Mouse (Mus musculus): ENCODE results near the gene Slc25a41.

The Slc25a41 gene

DNA sequence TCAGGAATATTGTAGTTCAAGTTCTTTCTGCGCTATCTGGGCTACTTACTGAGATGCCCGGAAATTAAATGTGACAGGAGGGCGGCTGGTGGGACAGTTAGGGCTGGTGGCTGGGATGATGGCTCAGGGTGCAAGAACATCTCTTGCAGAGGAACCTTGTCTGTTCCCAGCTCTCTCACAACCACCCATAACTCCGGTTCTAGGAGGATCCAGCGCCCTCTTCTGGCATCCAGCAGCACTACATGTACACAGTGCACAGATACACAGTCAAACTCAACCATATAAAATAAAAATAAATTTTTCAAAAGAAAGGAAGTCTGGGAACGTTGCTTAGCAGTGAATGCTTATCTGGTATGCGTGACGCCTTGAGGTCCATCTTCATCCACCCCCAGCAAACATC, 2.5 kb downstream of the Slc25a41 start:
- no peak for DNase-seq

DNA sequence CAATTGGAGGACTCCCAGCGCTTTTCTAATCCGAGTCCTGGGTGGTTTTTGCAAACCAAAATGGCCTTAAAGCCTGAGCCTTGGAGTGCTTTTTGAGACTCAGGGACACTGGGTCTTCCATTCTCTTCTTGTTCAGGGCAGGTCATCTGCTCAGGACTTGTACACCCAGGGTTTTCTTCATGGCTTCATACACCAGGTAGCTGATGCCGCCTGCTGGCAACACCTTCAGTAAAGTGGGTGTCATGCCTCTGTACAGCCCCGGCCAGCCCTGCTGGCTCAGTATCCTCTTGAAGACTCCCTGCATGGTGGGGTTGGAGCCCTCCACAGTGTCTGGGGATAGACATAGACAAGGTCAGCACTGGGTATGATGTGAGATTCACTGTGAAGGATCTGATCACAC, 8.6 kb downstream of the Slc25a41 start:
- peak; percentile 45 for DNase-seq

DNA sequence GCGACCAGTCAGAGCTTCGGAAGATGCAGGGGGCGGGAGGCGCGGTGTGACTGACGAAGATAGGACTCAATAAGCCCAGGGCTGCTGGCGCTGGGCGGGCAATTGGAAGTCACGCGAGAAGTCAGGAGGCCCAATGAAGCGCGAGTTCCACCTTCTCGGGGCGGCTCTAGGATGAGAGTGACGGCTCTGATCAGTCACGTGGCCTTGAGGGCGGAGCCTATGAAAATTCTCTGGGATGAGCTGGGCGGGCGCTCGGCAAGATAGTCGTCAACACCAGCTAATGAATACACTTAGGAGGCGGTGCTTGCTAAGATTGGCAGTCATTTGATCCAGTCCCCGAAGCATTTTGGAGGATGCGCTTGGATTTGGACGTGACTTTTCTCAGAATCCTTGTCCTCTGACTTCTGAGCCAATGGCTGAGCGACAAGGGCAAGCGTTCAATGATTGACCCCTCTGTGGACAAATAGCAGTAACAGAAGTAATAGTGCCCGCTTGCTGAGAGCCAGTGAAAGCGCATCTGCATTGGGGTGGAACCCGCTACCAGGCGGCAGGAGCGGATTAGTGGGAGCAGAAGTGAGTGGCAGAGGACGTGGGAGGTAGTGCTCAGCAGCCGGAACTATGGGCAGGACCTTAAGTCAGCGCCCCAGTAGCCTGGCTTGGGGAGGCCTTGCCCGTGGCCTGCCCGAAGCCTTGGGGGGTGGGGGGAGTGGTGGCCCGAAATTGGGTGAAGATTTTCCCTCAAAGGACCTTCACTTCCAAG, 9.6 kb downstream of the Slc25a41 start:
- DNase-seq: peak; percentile 100

DNA sequence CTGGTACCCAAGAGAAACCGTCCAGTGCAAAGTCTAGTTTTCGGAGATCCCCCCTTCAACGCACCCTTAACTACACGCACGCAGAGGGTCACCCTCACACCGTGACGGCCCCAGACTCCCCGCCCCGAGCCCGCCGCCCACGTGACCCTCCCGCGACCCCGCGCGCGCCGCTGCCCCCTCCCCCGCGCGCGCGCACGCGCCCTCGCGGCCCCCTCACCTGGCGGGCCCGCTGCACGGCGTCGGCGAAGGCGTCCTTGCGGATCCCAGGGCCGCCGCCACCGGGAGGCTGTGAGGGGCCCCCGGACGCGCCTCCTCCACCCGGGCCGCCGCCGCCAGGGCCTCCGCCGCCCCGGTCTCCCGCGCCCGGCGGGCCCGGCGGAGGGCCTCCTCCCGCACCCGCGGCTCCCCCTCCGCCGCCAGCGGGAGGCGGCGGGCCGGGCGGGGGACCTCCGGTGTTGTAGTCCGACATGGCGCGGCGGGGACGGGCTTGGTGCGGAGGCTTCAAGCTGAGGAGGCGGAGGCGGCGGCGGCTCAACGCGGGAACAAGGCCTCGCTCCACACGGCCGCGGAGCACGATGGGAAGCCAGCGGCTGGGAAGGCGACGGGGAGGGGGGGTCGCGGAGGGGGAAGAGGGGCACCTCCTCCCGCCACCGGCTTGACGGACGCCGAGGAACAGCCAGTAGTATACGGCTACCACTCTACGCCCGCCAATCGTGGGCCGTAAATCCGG, 10.4 kb downstream of the Slc25a41 start, which contains the start of gene Khsrp:
Gene Khsrp (minus strand): TSS at position 592 of the 730 bp plus-strand sequence.
- DNase-seq: no peak

DNA sequence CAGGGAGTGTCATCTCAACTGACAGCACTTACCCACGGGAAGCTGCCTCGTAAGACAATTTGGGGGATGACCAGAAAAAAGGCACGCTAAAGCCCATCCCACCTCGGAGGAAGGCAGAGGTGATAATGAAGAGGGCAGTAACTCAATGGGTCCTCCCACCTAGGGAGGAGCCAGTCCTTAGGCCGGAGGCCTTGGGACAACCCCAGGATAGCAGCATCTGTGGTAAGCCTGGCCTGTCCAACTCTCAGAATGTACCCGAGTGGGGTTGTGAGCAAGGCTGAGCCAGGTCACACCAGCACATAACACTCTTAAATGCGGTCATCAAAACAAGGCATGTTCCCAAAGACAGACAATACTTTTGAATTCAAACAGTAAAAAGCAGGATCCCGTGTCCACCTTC, 11.8 kb downstream of the Slc25a41 start:
- DNase-seq: no peak

DNA sequence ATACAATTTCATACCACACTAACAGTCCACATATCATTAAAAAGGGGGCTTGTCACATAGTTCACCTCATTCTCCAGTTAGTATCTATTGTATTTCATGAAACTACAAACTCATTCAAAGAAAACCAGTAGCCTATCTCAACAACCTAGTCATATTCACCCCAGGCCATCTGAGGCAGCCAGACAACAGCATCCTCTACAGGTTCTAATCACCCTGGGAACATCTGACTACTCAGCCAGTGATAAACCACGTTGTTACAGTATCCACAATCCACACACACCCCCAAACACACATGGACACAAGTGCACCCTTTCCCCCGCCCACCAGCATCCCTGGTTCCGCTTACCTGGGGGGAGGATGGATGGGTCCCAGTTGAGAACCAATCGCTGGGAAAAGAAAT, 14.0 kb downstream of the Slc25a41 start:
- DNase-seq: no peak

DNA sequence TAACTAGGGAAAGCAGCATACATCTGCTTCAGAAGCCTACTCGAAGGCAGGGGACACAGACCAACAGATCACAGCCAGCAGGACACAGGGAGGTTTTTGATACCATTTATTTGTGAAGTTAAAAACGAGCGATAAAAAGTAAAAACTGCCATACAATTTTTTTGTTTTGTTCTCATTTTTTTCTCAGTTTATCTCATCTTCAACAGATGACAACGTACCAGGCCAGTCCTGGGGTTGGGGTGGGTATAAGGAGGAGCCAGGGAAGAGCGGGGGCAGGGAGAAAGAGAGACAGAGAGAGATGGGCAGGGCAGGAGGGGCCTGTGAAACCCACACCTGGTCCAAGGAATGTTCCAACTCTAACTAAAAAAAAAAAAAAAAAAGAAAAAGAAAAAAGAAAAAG, 20.5 kb downstream of the Slc25a41 start:
- DNase-seq: no peak

DNA sequence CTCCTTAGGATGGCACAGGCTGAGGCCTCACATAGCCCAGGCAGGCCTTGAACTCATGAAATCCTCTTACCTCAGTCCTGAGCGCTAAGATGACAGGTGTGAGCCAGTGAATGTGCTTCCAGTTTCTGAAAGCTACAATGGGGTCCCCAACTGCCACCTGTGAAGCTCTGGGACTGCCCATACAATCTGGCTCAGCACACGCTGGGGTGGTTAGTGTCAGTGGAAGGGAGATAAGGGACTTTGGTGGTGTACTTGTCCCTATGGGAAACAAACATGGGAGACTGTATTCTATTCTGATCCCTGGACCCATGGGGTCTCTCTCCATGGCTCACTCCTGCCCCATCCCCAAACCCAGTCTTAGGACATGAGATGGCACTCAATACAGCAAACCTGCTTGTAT, 21.8 kb downstream of the Slc25a41 start:
- no peak for DNase-seq

DNA sequence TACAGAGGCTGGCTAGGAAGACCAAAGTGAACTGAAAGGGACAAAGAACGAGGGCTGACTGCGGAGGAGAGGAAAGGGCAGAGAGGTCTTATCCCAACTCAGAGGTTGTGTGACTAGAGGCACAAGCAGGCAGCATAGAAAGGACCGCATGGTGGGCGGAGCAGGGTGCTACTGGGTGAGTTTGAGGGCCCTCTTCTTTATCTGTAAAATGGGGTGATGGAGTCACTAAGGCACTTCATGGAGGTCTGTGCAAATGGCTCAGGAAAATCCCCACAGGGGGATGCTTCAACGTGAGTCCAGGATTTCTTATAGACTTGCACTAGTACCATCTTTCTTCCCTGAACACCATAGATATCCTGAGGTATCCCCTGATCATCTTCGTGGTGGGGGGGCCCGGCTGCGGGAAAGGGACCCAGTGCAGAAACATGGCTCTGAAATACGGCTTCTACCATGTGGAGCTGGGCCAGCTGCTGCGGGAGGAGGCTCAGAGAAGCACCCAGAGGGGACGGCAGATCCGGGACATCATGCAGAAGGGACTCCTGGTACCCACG, 29.1 kb downstream of the Slc25a41 start:
- peak; percentile 40 for DNase-seq

DNA sequence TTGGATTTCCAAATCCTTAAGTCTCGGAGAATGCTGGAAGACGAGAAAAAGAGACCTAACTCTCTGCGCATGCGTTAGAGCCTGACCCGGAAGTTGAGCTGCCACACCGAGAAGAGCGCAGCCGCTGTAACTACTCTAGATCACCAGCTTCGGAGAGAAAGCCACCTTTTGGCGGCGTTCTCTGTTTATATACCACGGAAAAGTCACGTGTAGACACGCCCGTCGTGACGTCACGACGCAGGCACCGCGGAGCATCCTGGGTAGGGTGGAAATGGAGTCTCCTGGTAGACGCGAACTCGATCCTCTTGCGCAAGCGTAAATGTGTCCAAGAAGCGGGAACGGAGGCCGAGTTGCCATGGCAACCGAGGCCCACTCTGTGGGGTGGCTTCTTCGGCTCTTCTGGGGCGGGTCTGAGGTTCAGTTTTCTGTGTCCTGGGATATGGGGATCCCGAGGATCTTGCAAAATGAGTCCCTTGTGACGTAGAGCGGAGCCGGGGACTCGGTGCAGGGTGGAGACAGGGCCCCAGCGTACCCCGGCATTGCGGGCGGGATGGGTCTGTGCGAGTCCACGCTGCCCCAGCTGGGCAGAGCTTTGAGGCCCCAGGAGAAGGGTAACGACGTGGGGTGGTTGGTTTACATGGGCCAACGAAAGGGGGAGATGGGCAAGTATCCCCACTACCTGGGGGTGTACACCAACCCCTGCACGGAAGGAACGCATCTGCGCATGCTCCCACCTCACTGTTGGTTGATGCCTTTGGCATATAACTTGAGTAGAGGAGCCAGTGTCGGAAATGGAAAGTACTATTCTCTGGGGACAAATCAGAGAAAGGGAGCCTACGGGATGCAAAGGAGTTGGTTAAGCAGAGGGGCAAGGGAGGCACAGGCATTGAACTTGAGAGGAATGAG, 30.0 kb downstream of the Slc25a41 start, which contains the start of the genes Gtf2f1 and Gm17949:
Gene Gtf2f1 (minus strand): TSS at position 53 of the 906 bp plus-strand sequence.
Gene Gm17949 (plus strand): TSS at position 234 of the 906 bp plus-strand sequence.
- peak; percentile 91 for DNase-seq

DNA sequence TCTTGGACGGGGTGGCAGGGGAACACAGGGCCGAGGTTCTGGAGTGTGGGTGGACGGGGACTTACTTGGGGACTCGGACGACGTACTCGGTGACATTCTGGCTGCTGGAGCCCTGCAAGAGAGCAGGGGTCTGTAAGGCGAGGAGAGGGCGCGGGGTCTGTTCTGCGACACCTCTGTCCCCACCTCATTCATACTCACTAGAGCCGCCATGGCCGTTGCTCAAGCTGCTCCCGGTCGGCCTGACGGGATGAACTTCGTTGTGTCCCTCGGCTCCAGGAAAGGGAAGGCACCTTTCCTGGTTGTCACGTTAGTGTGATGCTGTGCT, 30.6 kb downstream of the Slc25a41 start:
- no peak for DNase-seq

DNA sequence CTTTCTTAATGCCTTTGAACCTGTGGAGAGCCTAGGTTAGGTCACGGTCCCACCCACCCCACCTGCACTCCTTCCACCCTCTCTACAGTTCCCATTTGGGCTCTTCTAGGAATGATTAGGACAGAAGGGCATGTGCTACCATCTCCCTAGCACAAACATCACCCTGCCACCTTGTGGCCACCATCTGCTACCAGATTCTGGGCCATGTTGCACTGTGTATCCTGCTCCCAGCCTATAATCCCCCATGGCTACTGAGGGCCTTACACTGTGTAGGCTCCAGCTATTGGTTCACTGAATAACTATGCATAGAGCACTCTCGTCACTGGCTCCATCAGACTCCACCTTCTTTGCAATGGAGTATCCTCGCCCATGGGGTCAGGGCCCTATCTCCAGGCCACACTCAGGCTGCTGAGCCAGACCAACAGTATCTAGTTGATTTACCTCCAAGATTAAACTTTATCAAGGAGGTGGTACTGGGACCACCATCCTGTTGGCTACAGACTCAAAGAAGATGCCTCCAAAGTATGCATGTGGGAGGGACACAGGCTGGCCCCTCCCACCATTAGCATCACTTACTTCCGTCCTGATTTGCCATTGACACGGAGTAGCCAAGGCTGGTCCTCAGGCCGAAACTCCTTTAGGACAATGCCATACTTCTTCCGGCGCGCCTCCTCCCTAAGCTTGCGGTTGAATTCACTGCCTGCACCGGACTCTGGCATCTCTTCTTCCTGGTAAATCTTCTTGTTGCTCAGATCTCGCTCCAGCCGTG, 34.1 kb downstream of the Slc25a41 start:
- no peak for DNase-seq

DNA sequence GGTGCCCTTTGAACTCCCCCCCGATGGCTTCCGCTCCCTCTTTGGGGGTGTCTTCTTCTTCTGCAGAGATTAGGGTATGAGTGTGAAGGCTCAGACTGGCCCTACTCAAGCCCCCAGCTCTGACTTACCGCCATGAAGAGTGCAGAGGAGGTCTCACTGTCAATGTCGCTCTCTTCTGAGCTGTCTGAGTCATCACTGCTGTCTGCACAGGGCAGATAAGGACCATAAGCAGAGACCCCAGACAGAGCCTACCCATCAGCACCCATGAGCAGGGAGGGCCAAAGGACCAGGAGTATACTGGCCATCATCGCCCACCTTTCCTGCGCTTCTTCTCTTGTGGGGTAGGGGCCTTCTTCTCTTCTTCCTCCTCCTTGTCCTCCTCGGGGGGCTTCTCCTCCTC, 37.5 kb downstream of the Slc25a41 start:
- no peak for DNase-seq

DNA sequence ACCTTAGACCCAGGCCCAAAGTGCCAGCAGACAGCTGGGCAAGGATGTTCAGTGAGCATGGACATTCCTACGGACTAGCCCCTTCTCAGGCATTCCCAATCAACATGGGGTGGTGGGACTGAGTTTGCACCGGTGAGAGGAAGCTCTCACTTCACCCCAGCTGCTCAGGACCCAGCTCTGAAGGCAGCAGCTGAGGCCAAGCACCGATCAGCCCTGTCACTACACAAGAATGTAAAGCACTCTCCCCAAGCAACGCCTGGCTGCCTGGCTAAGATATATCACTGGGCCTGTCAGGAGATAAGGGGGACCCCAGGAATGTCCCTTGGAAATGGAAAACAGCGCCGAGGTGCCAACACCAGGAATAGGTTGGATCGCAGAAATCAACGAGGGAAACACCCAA, 40.2 kb downstream of the Slc25a41 start:
- DNase-seq: no peak

DNA sequence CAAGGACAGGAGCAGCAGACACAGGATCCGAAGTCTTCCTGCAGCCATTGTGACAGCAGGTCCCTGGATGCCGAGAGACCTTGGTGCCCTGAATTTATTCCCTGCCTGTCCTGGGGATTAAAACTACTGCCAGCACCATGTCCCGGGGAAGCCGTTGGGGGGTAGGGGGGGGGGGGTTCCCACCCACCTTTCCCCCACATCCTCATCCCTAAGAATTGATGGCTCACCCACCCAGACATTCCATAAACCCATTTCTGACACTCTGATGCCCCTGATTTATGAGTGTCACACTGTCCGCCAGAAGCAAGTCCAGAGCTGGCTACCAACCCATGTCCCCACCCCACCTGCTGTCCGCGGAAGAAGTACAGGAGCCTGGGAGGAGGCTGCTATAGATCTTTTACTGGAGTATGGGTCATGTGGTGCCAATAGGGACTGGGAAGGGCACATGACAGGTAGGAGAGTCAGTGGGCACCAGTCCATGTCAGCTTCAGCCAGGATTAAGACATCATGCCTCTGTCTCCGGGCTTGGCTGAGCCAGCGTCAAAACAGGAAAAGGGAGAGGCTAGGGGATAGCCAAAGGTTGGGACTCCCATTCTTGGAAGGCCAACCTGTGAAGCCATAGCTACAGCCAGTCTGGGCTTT, 41.4 kb downstream of the Slc25a41 start, which contains the start of gene Pspn:
Gene Pspn (minus strand): TSS at position 51 of the 642 bp plus-strand sequence.
- DNase-seq: no peak

DNA sequence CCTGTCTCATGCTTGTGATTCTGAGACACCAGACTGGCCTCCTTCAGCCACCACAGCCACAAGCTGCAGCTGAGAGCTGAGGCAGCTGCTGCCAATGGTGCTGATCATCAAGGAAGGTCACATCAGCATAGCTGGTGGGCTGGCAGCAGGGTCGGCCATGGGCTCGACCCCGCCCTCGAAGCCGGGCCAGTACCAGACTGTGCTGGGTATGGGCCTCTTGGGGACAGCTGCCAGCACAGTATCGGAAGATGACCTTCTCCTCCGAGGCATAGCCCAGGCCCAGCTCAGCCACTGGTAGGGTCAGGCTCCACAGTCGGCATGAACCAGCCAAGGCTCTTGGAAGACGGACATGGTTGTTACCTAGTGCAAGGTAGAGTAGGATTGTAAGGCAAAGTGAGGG, 42.0 kb downstream of the Slc25a41 start:
- DNase-seq: no peak

DNA sequence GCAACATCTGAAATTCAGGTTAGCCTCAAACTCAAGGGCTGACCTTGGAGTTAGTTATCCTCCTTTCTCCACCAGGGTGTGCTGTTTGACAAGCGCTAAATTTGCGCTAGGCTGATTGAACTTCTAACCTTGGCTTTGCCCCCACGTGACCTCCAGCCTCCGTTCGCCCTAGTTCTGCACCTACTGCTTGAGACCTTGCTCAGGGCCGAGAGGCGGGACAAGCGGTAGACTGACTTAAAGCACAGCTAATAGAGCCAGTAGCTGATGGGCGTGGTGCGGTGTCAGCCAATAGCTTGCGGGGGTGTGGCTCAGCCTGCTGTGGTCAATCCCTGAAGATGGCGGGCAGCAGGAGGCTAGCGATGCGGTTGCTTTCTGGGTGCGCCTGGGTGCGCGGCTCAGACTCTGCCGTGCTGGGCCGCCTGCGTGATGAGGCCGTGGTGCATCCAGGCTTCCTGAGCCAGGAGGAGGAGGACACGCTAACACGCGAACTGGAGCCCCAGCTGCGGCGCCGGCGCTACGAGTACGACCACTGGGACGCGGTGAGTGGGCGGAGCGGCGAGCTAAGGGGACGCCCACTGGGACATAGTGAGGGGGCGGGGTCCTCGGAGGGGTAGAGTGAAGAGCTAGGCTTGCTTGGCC, 44.3 kb downstream of the Slc25a41 start, which contains the start of gene Alkbh7:
Gene Alkbh7 (plus strand): TSS at position 311 of the 639 bp plus-strand sequence.
- DNase-seq: peak; percentile 93

DNA sequence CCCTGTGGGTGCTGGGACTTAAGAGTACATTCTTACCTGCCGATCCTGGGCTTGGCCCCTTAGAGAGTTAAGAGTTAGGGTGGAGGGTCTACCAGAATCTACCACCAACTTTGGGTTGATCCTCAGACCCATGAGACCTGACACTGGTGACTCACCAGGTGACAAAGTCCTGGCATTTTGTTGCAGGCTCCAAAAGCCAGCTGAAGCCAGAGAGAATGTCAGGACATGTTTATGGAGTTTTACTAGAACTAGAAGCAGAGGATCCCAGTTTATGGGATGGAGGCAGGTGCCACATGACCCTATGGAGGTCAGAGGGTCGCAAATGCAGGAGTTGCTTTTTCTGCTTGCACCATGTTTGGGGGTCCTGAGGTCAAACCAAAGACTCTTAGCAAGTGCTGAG, 44.9 kb downstream of the Slc25a41 start:
- no peak for DNase-seq

DNA sequence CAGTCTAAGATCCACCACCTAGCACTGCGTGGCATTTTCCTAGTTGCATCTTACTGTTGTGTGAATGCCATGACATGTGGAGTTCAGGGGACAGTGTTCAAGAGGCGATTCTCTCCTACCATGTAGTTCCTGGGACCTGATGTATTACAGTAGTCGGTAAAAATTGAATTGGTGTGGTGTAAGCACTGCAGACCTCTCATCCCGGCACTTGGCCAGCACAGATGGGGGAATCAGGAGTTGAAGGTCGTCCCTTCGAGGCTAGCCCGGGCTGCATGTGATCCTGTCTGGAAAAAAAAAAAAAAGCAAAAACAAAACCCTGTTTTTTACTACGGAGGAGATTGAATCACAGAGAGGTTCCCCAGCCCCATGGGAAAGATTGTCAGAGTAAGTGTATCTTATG, 46.4 kb downstream of the Slc25a41 start:
- DNase-seq: no peak

DNA sequence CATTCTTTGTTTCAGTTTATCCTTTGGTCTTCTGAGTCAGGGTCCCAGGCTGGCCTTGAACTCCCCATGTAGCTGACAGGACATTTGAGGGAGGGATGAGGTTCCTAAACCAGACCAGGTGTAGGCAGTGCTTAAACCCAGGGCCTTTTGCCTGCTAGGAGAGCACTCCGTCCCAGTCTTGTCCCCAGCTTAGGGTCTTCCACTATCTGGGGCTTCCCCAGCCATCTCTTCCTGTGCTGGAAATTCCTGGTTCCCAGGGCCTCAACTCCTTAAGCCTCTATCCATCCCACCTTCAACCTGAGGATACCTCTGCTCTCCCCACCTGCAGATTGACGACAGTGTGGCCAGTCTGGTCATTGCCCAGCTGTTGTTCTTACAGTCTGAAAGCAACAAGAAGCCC, 50.5 kb downstream of the Slc25a41 start:
- no peak for DNase-seq

Measured in cerebellum, adult 11 months (tissue).